Mouse (Mus musculus): ENCODE results near the gene Olr1.

Gene Olr1

GRCm38 (mm10) chr6:129507024-129507423 is at the start of gene Olr1:
Gene Olr1 (minus strand): TSS chr6:129507165.
- no peak for DNase-seq (ENCODE audit: extremely low spot score, low spot score)

- DNase-seq (ENCODE audit: extremely low spot score, low spot score): no peak
Measured at GRCm38 (mm10) chr6:129548009-129548408, 41.0 kb upstream of the Olr1 start.

- no peak for DNase-seq (ENCODE audit: extremely low spot score, low spot score)
Measured at GRCm38 (mm10) chr6:129547277-129547676, 40.3 kb upstream of the Olr1 start.

GRCm38 (mm10) chr6:129543709-129544606 is 37.0 kb upstream of the Olr1 start:
- DNase-seq (ENCODE audit: extremely low spot score, low spot score): peak; percentile 34

- no peak for DNase-seq (ENCODE audit: extremely low spot score, low spot score)
Measured at GRCm38 (mm10) chr6:129542540-129542939, 35.6 kb upstream of the Olr1 start.

- no peak for DNase-seq (ENCODE audit: extremely low spot score, low spot score)
Measured at GRCm38 (mm10) chr6:129541931-129542330, 35.0 kb upstream of the Olr1 start.

- DNase-seq (ENCODE audit: extremely low spot score, low spot score): no peak
Measured at GRCm38 (mm10) chr6:129538555-129538954, 31.6 kb upstream of the Olr1 start.

- DNase-seq (ENCODE audit: extremely low spot score, low spot score): no peak
Measured at GRCm38 (mm10) chr6:129535723-129536122, 28.8 kb upstream of the Olr1 start.

GRCm38 (mm10) chr6:129534627-129535190 is 27.7 kb upstream of the Olr1 start:
- DNase-seq (ENCODE audit: extremely low spot score, low spot score): no peak

- DNase-seq (ENCODE audit: extremely low spot score, low spot score): peak; percentile 20
Measured at GRCm38 (mm10) chr6:129534057-129534456, 27.1 kb upstream of the Olr1 start.

- peak; percentile 68 for DNase-seq (ENCODE audit: extremely low spot score, low spot score)
Measured at GRCm38 (mm10) chr6:129532942-129533860, 26.2 kb upstream of the Olr1 start, which contains the start of gene Gabarapl1. Gene Gabarapl1 (plus strand): TSS chr6:129533160.

GRCm38 (mm10) chr6:129532556-129532941 is 25.6 kb upstream of the Olr1 start:
- DNase-seq (ENCODE audit: extremely low spot score, low spot score): peak; percentile 28

GRCm38 (mm10) chr6:129530261-129530660 is 23.3 kb upstream of the Olr1 start:
- no peak for DNase-seq (ENCODE audit: extremely low spot score, low spot score)

- no peak for DNase-seq (ENCODE audit: extremely low spot score, low spot score)
Measured at GRCm38 (mm10) chr6:129529605-129530004, 22.6 kb upstream of the Olr1 start.

- no peak for DNase-seq (ENCODE audit: extremely low spot score, low spot score)
Measured at GRCm38 (mm10) chr6:129527416-129527815, 20.5 kb upstream of the Olr1 start.

GRCm38 (mm10) chr6:129526069-129526468 is 19.1 kb upstream of the Olr1 start:
- no peak for DNase-seq (ENCODE audit: extremely low spot score, low spot score)

GRCm38 (mm10) chr6:129517752-129518408 is 10.9 kb upstream of the Olr1 start:
- no peak for DNase-seq (ENCODE audit: extremely low spot score, low spot score)

- DNase-seq (ENCODE audit: extremely low spot score, low spot score): no peak
Measured at GRCm38 (mm10) chr6:129516388-129516787, 9.4 kb upstream of the Olr1 start.

GRCm38 (mm10) chr6:129515068-129515467 is 8.1 kb upstream of the Olr1 start:
- DNase-seq (ENCODE audit: extremely low spot score, low spot score): no peak

GRCm38 (mm10) chr6:129514376-129514775 is 7.4 kb upstream of the Olr1 start:
- no peak for DNase-seq (ENCODE audit: extremely low spot score, low spot score)

GRCm38 (mm10) chr6:129513409-129513808 is 6.4 kb upstream of the Olr1 start:
- DNase-seq (ENCODE audit: extremely low spot score, low spot score): no peak
